Mouse (Mus musculus) G1E-ER4 (cell line): ENCODE results near the gene Nop53. TPM values are rescaled to one million over a fixed set of nuclear protein-coding genes. Genes with fewer than 3 reads are reported as not detected.

Source experiments
- GATA1 ChIP-seq: IDR thresholded peaks from one replicate; pipeline ENCODE4 v1.8.0; 2012; ENCODE audit warnings: low read length, inconsistent platforms
- polyA plus RNA-seq: library from polyadenylated mRNA; stranded (reverse); fragments of >175 nt; gene quantifications from 2 replicates; pipeline ENCODE4 v1.2.3, GENCODE M21; 2012

The Nop53 gene
- polyA plus RNA-seq, 1 experiment = 874 TPM

GRCm38 (mm10) chr7:15947653-15948260 is 1.9 kb upstream of the Nop53 start:
- TF ChIP-seq GATA1 = peak; percentile 44

DNA sequence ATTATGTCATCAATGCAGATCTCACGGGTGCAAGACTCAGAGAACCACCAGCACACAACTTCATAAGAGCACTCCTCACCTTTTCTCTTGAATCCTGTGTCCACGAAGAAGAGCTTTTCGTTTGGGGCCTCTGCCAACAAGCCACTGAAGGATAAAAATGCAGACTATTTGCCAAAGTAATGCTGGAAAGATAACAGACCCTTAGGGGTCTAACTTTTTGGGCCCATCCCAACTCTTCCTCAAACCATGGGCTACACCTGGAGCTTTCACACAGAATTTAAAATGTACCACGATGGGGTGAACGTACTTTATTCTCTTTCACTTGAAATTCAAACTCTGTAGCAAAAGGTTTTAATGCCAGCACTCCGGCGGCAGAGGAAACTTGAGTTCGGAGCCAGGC is 663 bp downstream of the Nop53 start:
- no peak for TF ChIP-seq GATA1

DNA sequence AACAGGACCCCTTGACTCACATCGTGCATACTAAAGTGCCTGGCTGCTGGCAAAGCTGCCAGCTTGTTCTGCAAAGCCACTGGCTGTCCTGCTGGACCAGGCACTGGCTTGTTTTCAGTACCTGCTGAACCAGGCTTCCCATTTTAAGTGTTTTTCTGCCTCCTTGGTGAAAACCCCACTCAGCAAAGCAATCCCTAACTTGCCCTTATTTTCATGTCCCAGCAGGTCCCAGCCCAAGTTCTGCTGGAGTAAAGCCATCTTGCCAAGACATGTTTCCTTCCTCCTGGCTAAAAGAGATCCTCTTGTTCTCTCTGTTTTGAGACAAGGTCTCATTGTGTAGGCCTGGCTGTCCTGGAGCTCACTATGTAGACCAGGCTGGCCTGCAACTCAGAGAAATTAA is 1.6 kb downstream of the Nop53 start:
- no peak for TF ChIP-seq GATA1

- TF ChIP-seq GATA1 = no peak
These were observed 7.3 kb downstream of the Nop53 start for GRCm38 (mm10) chr7:15938621-15939020.

DNA sequence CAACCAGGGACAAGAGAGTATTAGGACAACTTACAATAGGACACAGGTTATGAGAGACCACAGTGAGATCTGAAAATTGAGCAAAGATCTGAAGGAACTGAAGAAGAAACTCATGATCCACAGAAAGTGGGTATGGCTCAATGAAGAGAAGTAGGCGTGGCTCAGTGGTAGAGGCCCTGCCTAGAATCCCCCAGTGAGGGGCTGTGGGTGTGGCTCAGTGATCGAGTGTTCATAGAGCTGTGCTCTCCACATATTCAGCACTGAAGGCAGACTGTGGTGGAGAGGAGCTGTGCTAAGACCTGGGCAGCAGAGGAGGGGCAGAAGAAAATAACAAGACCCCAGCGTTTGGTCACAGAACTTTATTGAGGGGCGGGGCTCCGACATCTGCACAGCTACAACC is 8.4 kb downstream of the Nop53 start:
- TF ChIP-seq GATA1 = no peak

- no peak for TF ChIP-seq GATA1
These were observed 12.2 kb downstream of the Nop53 start for GRCm38 (mm10) chr7:15933437-15934359.

- no peak for TF ChIP-seq GATA1
These were observed 14.2 kb downstream of the Nop53 start for GRCm38 (mm10) chr7:15931635-15932034.

DNA sequence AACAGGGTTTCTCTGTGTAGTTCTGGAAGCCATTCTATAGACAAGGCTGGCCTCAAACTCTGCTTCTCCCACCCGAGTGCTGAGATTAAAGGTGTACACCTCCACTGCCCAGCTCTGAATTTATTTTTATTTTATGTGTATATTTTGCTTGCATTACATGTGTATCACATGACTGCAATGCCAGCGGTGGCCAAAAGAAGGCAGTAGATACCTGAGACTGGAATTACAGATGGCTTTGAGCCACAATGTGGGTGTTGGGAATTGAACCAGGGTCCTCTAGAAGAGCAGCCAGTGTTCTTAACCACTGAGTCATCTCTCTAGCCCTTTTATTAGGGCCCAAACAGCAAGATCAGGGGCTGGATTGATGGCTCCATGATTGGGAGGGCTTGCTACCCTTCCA is 15.3 kb downstream of the Nop53 start:
- no peak for TF ChIP-seq GATA1

- no peak for TF ChIP-seq GATA1
These were observed 16.0 kb downstream of the Nop53 start for GRCm38 (mm10) chr7:15929910-15930309.

GRCm38 (mm10) chr7:15922220-15922773 is 23.6 kb downstream of the Nop53 start, which contains the start of gene Selenow:
Gene Selenow (minus strand): TSS chr7:15922402.
- TF ChIP-seq GATA1 = no peak

- TF ChIP-seq GATA1 = no peak
These were observed 24.1 kb downstream of the Nop53 start for GRCm38 (mm10) chr7:15921796-15922195.

DNA sequence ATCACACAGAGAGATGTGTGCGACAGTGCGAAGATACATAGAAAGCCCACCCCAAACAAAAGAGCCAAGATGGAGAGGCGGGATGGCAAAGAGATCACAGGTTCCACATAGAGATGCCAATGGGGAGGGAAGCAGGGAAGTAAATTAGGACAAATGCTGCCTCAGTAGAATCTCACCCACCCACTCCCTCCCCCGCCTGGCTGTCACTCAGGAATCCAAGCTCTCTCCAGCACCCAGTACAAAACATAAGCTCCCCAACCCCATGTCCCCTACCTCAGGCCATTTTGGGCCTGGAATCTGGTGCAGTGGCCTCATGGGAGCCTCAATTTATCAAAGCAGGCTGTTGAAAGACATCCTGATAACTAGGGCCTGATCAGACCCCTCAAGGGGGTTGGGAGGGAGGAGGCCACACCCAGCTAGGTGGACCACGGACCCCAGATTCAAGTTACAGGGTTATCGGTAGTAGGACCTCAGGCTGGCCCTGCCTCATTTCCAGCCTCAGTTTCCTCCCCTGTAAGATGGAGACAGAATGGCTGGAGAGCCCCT is 25.2 kb downstream of the Nop53 start:
- no peak for TF ChIP-seq GATA1

DNA sequence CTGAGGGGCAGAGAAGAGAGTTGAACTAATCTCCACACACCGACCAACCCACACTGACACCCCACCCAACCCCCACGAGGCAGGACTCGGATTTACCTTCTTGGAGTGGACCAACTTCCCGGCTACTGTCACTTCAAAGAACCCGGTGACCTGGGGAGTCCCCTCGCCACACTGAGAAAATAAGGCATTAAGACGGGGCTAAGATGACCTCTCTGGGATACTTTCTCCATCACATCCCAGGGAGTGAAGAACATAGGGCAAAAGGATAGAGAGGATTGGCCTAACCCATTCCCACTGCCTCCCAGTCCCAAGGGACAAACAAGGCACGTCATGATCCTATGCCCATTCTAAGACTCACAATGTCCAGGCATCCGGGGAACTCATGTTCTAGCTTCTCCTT is 25.9 kb downstream of the Nop53 start:
- TF ChIP-seq GATA1 = no peak

- no peak for TF ChIP-seq GATA1
These were observed 27.5 kb downstream of the Nop53 start for GRCm38 (mm10) chr7:15918371-15918770.

GRCm38 (mm10) chr7:15916996-15917395 is 28.9 kb downstream of the Nop53 start:
- no peak for TF ChIP-seq GATA1

- TF ChIP-seq GATA1 = no peak
These were observed 29.6 kb downstream of the Nop53 start for GRCm38 (mm10) chr7:15916134-15916723.
